Mouse (Mus musculus) MEL (cell line): ENCODE data around the gene Cobl. TPM values are rescaled to one million over a fixed set of nuclear protein-coding genes. Genes with fewer than 3 reads are reported as not detected.

Experiments
- DNase-seq: peaks from one replicate; pipeline ENCODE4 v3.0.0; 2011; ENCODE audit warnings: low read depth, low spot score
- H3K27ac ChIP-seq: 2 replicates; pipeline ENCODE4 v1.5.1; 2012; ENCODE audit warnings: low read depth, mild to moderate bottlenecking, control low read depth, low read length, moderate library complexity; ENCODE audit not compliant: control insufficient read depth
- H3K27me3 ChIP-seq, 2 experiments: fragments of 150-350 bp in 1 of 2; sonication (generic) in 1 of 2; 2 replicates each; pipeline ENCODE4 v1.6.1; 2012; ENCODE audit warnings: low read length in 2 of 2, mild to moderate bottlenecking in 2 of 2, improper control_type of control experiment in 1 of 2, moderate library complexity in 1 of 2; ENCODE audit not compliant: insufficient read depth in 2 of 2, control insufficient read depth in 1 of 2
- H3K36me3 ChIP-seq, 2 experiments: 2 replicates each; pipeline ENCODE4 v1.6.1; 2012 to 2014; ENCODE audit warnings: low read length in 2 of 2, improper control_type of control experiment in 1 of 2, inconsistent platforms in 1 of 2, mild to moderate bottlenecking in 1 of 2; ENCODE audit not compliant: insufficient read depth in 2 of 2, control insufficient read depth in 1 of 2
- H3K4me1 ChIP-seq, 2 experiments: fragments of 150-350 bp in 1 of 2; sonication (generic) in 1 of 2; 2 replicates each; pipeline ENCODE4 v1.6.1; 2012; ENCODE audit warnings: low read length in 2 of 2, improper control_type of control experiment in 1 of 2, mild to moderate bottlenecking in 1 of 2; ENCODE audit not compliant: insufficient read depth in 2 of 2, control insufficient read depth in 1 of 2
- H3K4me3 ChIP-seq, 2 experiments: fragments of 150-350 bp in 1 of 2; sonication (generic) in 1 of 2; 2 replicates each; pipeline ENCODE4 v1.5.1; 2012; ENCODE audit warnings: low read depth in 2 of 2, low read length in 2 of 2, mild to moderate bottlenecking in 2 of 2, moderate library complexity in 2 of 2, control low read depth in 1 of 2, improper control_type of control experiment in 1 of 2; ENCODE audit not compliant: control insufficient read depth in 1 of 2, insufficient read depth in 1 of 2
- H3K79me2 ChIP-seq: 2 replicates; pipeline ENCODE4 v1.6.1; 2012; ENCODE audit warnings: mild to moderate bottlenecking, low read length, moderate library complexity; ENCODE audit not compliant: control insufficient read depth, poor library complexity, insufficient read depth
- H3K9ac ChIP-seq: 2 replicates; pipeline ENCODE4 v1.6.1; 2012; ENCODE audit warnings: low read depth, mild to moderate bottlenecking, control low read depth, low read length, moderate library complexity; ENCODE audit not compliant: control insufficient read depth, poor library complexity, severe bottlenecking
- H3K9me3 ChIP-seq: fragments of 150-350 bp; sonication (generic); replicated peaks from 2 replicates; pipeline ENCODE4 v1.6.1; 2012; ENCODE audit warnings: mild to moderate bottlenecking, low read length, improper control_type of control experiment, moderate library complexity; ENCODE audit not compliant: insufficient read depth
- BHLHE40 ChIP-seq: IDR thresholded peaks from 2 replicates; pipeline ENCODE4 v1.6.1; 2012; ENCODE audit warnings: low read depth, mild to moderate bottlenecking, inconsistent platforms, low read length, improper control_type of control experiment, borderline replicate concordance
- CHD1 ChIP-seq: IDR thresholded peaks from 2 replicates; pipeline ENCODE4 v1.6.1; 2012; ENCODE audit warnings: low read depth, mild to moderate bottlenecking, inconsistent platforms, low read length, improper control_type of control experiment
- CHD2 ChIP-seq: IDR thresholded peaks from 2 replicates; pipeline ENCODE4 v1.6.1; 2011; ENCODE audit warnings: low read length, improper control_type of control experiment
- E2F4 ChIP-seq: IDR thresholded peaks from 2 replicates; pipeline ENCODE4 v1.6.1; 2011; ENCODE audit warnings: low read depth, low read length, improper control_type of control experiment, borderline replicate concordance
- ELF1 ChIP-seq: IDR thresholded peaks from 2 replicates; pipeline ENCODE4 v1.6.1; 2014; ENCODE audit warnings: low read depth, mild to moderate bottlenecking, inconsistent platforms, low read length, improper control_type of control experiment, moderate library complexity
- EP300 ChIP-seq, 2 experiments: IDR thresholded peaks; 2 replicates each; pipeline ENCODE4 v1.6.1; 2011; ENCODE audit warnings: improper control_type of control experiment in 2 of 2, low read length in 2 of 2, low read depth in 1 of 2, mild to moderate bottlenecking in 1 of 2
- GABPA ChIP-seq: IDR thresholded peaks from 2 replicates; pipeline ENCODE4 v1.6.1; 2012; ENCODE audit warnings: low read depth, mild to moderate bottlenecking, inconsistent platforms, low read length, improper control_type of control experiment, moderate library complexity
- HCFC1 ChIP-seq: IDR thresholded peaks from 2 replicates; pipeline ENCODE4 v1.6.1; 2012; ENCODE audit warnings: low read depth, mild to moderate bottlenecking, inconsistent platforms, low read length, improper control_type of control experiment, moderate library complexity
- KAT2A ChIP-seq: conservative IDR thresholded peaks from 2 replicates; pipeline ENCODE4 v1.6.1; 2012; ENCODE audit warnings: low read depth, low read length, improper control_type of control experiment, inconsistent platforms
- MAX ChIP-seq: IDR thresholded peaks from 2 replicates; pipeline ENCODE4 v1.6.1; 2011; ENCODE audit warnings: low read length, improper control_type of control experiment
- MAZ ChIP-seq: IDR thresholded peaks from 2 replicates; pipeline ENCODE4 v1.6.1; 2012; ENCODE audit warnings: low read depth, mild to moderate bottlenecking, inconsistent platforms, low read length, improper control_type of control experiment
- MEF2A ChIP-seq: IDR thresholded peaks from 2 replicates; pipeline ENCODE4 v1.6.1; 2014; ENCODE audit warnings: low read depth, mild to moderate bottlenecking, inconsistent platforms, low read length, improper control_type of control experiment; ENCODE audit not compliant: poor library complexity, insufficient replicate concordance, severe bottlenecking; ENCODE audit errors: extremely low read depth
- MXI1 ChIP-seq: IDR thresholded peaks from 2 replicates; pipeline ENCODE4 v1.6.1; 2011; ENCODE audit warnings: mild to moderate bottlenecking, low read depth, low read length, improper control_type of control experiment
- MYC ChIP-seq: IDR thresholded peaks from 2 replicates; pipeline ENCODE4 v1.6.1; 2011; ENCODE audit warnings: low read depth, mild to moderate bottlenecking, low read length, improper control_type of control experiment, moderate library complexity
- NRF1 ChIP-seq: IDR thresholded peaks from 2 replicates; pipeline ENCODE4 v1.6.1; 2014; ENCODE audit warnings: low read depth, mild to moderate bottlenecking, inconsistent platforms, low read length, improper control_type of control experiment, moderate library complexity; ENCODE audit not compliant: poor library complexity, insufficient read depth, severe bottlenecking
- POLR2A ChIP-seq, 2 experiments: IDR thresholded peaks; 2 replicates each; pipeline ENCODE4 v1.6.1; 2011 to 2012; ENCODE audit warnings: low read length in 2 of 2, mild to moderate bottlenecking in 2 of 2, control low read depth in 1 of 2, improper control_type of control experiment in 1 of 2, low read depth in 1 of 2, moderate library complexity in 1 of 2; ENCODE audit not compliant: control insufficient read depth in 1 of 2, insufficient read depth in 1 of 2, poor library complexity in 1 of 2
- POLR2AphosphoS5 ChIP-seq: IDR thresholded peaks from 2 replicates; pipeline ENCODE4 v1.6.1; 2012; ENCODE audit warnings: low read depth, borderline replicate concordance, mild to moderate bottlenecking, inconsistent platforms, low read length, moderate library complexity, mixed read lengths
- RAD21 ChIP-seq: IDR thresholded peaks from 2 replicates; pipeline ENCODE4 v1.6.1; 2011; ENCODE audit warnings: mild to moderate bottlenecking, low read depth, low read length, improper control_type of control experiment
- RCOR1 ChIP-seq: IDR thresholded peaks from 2 replicates; pipeline ENCODE4 v1.6.1; 2012; ENCODE audit warnings: low read depth, mild to moderate bottlenecking, inconsistent platforms, low read length, improper control_type of control experiment
- SMC3 ChIP-seq: IDR thresholded peaks from 2 replicates; pipeline ENCODE4 v1.6.1; 2011; ENCODE audit warnings: low read depth, low read length, improper control_type of control experiment
- TAL1 ChIP-seq: IDR thresholded peaks from 2 replicates; pipeline ENCODE4 v1.6.1; 2012; ENCODE audit warnings: mild to moderate bottlenecking, inconsistent platforms, low read length, moderate library complexity, mixed read lengths
- TCF12 ChIP-seq: IDR thresholded peaks from 2 replicates; pipeline ENCODE4 v1.6.1; 2014; ENCODE audit warnings: low read depth, mild to moderate bottlenecking, inconsistent platforms, low read length, improper control_type of control experiment, moderate library complexity
- USF2 ChIP-seq, 2 experiments: IDR thresholded peaks; 2 replicates each; pipeline ENCODE4 v1.6.1; 2011 to 2012; ENCODE audit warnings: improper control_type of control experiment in 2 of 2, low read length in 2 of 2, borderline replicate concordance in 1 of 2, inconsistent platforms in 1 of 2, low read depth in 1 of 2, mild to moderate bottlenecking in 1 of 2; ENCODE audit not compliant: insufficient read depth in 1 of 2
- ZMIZ1 ChIP-seq: IDR thresholded peaks from 2 replicates; pipeline ENCODE4 v1.6.1; 2012; ENCODE audit warnings: low read depth, mild to moderate bottlenecking, inconsistent platforms, low read length, improper control_type of control experiment, moderate library complexity
- polyA plus RNA-seq, 2 experiments: library from polyadenylated mRNA; stranded (reverse) in 1 of 2; unstranded in 1 of 2; fragments of >175 nt in 1 of 2; fragments of >200 nt in 1 of 2; gene quantifications; 2 replicates each; pipeline versions ENCODE4 v1.2.1 to v1.2.4; 2012; ENCODE audit warnings: low replicate concordance in 2 of 2, low read depth in 1 of 2; ENCODE audit not compliant: insufficient read length in 2 of 2, insufficient read depth in 1 of 2, missing spikeins in 1 of 2
- total RNA-seq: library from RNA; depleted of rRNA; stranded (reverse); fragments of 300-350 nt; gene quantifications from 2 replicates; pipeline ENCODE4 v1.2.3, GENCODE M21; 2012; rRNA removed

Gene Cobl
- not detected in 2 replicates for total RNA-seq
- polyA plus RNA-seq: not detected

DNA sequence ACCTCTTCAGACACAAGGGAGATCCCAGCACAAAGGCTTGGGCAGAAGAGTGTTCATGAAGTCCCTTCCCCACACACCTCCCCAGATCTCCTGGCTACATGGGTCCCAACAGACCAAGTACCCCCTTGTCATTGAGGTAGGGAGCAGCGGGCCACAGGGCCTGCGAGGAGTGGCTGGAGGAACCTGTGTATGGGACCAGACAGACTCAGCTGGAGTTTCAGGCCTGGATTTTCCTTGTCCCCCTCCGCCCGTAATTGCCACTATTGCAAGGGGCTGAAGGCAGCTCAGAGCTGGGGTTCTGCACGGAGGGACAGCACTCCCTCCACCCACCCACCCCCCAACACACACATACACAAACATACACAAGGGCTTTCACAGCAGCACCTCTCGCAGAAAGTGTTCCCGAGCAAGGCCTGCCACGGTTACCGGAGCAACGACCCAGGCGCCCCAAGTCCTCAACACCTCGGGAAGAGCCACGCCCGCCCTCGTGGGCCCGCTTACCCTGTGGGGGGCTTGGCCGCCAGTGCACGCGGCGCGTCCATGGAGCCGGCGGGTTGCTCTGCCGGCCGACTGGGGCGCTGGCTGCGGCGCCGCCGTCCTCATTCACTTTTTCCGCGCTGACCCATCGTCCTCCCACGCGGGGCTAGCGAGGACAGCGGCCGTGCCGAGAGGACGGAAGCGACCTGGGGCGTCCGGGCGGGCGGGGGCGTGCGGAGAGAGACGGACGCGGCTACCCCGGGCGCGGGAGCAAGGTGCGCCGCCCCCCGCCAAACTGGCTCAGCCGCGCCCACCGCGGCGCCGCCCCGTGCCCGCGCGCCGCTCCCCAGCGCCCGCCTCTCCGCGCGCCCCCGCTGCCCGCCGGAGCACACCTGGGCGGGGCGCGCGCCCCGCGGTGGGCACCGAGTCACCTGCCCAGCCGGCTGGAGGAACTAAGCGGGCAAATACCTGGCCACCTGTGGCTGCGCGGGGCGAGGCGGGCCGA lies at the start of gene Cobl:
TSS of gene Cobl (minus strand) at position 780 of the 982 bp plus-strand sequence.
- no peak for DNase-seq
- Histone ChIP-seq H3K4me1 (no peaks in the 10 kb centered on the region), H3K27me3 (no peaks in the 10 kb centered on the region), H3K4me3 (no peak within 1 kb of the TSS), H3K27ac (no peak within 1 kb of the TSS), H3K9me3 (no peaks in the 10 kb centered on the region), H3K36me3 (no peaks in the 10 kb centered on the region), H3K9ac (no peak within 1 kb of the TSS), H3K79me2 (no peaks in the 10 kb centered on the region)
- no peak for TF ChIP-seq MAZ
- TF ChIP-seq BHLHE40: no peak
- TF ChIP-seq MYC: no peak
- TF ChIP-seq TAL1: no peak
- no peak for TF ChIP-seq RAD21
- no peak for TF ChIP-seq MAX
- no peak for TF ChIP-seq EP300 (IDR thresholded peaks at IDR 0.05; ENCODE audit: low read depth in 1 of 2, low read length in 2 of 2)
- TF ChIP-seq HCFC1: no peak
- TF ChIP-seq GABPA: no peak
- no peak for TF ChIP-seq KAT2A
- TF ChIP-seq POLR2AphosphoS5: no peak
- no peak for TF ChIP-seq RCOR1
- TF ChIP-seq ZMIZ1: no peak
- TF ChIP-seq CHD1: no peak
- no peak for TF ChIP-seq E2F4
- TF ChIP-seq ELF1: no peak
- TF ChIP-seq MXI1: no peak
- TF ChIP-seq TCF12: no peak
- TF ChIP-seq SMC3: no peak

GRCm38 (mm10) chr11:12513796-12514195 lies 49.0 kb upstream of the Cobl start:
- Histone ChIP-seq H3K27me3 (peaks cover 0 to 4% of the 10 kb centered on the region in 2 experiments; a peak in 2 of 4 replicates), H3K4me1 (no peaks in the 10 kb centered on the region), H3K4me3 (no peak overlapping the region), H3K9ac (no peak overlapping the region), H3K9me3 (no peaks in the 10 kb centered on the region), H3K36me3 (no peaks in the 10 kb centered on the region), H3K27ac (no peak overlapping the region), H3K79me2 (no peaks in the 10 kb centered on the region)
- TF ChIP-seq POLR2A (IDR thresholded peaks at IDR 0.05; ENCODE audit: control insufficient read depth in 1 of 2, insufficient read depth in 1 of 2, low read depth in 1 of 2, low read length in 2 of 2, poor library complexity in 1 of 2): no peak
- no peak for TF ChIP-seq POLR2AphosphoS5
- no peak for TF ChIP-seq HCFC1
- no peak for TF ChIP-seq EP300 (IDR thresholded peaks at IDR 0.05; ENCODE audit: low read depth in 1 of 2, low read length in 2 of 2)
- no peak for TF ChIP-seq MEF2A
- TF ChIP-seq NRF1: no peak
- TF ChIP-seq USF2 (IDR thresholded peaks at IDR 0.05; ENCODE audit: borderline replicate concordance in 1 of 2, insufficient read depth in 1 of 2, low read depth in 1 of 2, low read length in 2 of 2): no peak
- no peak for TF ChIP-seq CHD2
- TF ChIP-seq BHLHE40: no peak
- TF ChIP-seq MYC: no peak
- no peak for DNase-seq
